Mouse (Mus musculus) lung, postnatal 0 days (tissue): Measurements from ENCODE around the gene Aldh2.

ENCODE experiments used
- CTCF ChIP-seq: IDR thresholded peaks from 2 replicates; pipeline ENCODE4 v1.5.1; 2016; ENCODE audit warnings: antibody characterized with exemption, mild to moderate bottlenecking
- EP300 ChIP-seq: IDR thresholded peaks from 2 replicates; pipeline ENCODE4 v1.6.1; 2016; ENCODE audit warnings: antibody characterized with exemption, mild to moderate bottlenecking, control low read depth

GRCm38 (mm10) chr5:121575867-121576266 is 17.8 kb downstream of the Aldh2 start:
- TF ChIP-seq CTCF (no peak), EP300 (no peak)
